Mouse (Mus musculus) stomach, embryonic 15.5 days (tissue): ENCODE measurements at regions not wholly inside any gene's neighbourhood (a gene's known extent, or its start where the extent isn't known, plus 50 kb on each side); places are given as distances from the start of the nearest gene placed in this dataset.

ENCODE experiments used
- ATAC-seq: fragments of 200-750 bp; cut with Nextera tagmentation; 2 replicates; pipeline ENCODE4 v1.8.0; 2017; ENCODE audit warnings: low read depth, moderate number of reproducible peaks, moderate TSS enrichment; ENCODE audit not compliant: insufficient read depth, low FRiP score
- H3K27ac ChIP-seq: fragments of 300-500 bp; sonication (generic); 2 replicates; pipeline ENCODE4 v1.5.1; 2015; ENCODE audit warnings: mild to moderate bottlenecking, inconsistent platforms
- H3K27me3 ChIP-seq: fragments of 300-500 bp; sonication (generic); replicated peaks from 2 replicates; pipeline ENCODE4 v1.6.1; 2015; ENCODE audit warnings: inconsistent platforms
- H3K36me3 ChIP-seq: fragments of 300-500 bp; sonication (generic); 2 replicates; pipeline ENCODE4 v1.6.1; 2015; ENCODE audit warnings: inconsistent platforms
- H3K4me1 ChIP-seq: fragments of 300-500 bp; sonication (generic); 2 replicates; pipeline ENCODE4 v1.6.1; 2015; ENCODE audit warnings: inconsistent platforms
- H3K4me2 ChIP-seq: fragments of 300-500 bp; sonication (generic); 2 replicates; pipeline ENCODE4 v1.6.1; 2015; ENCODE audit warnings: mild to moderate bottlenecking, inconsistent platforms
- H3K4me3 ChIP-seq: fragments of 300-500 bp; sonication (generic); replicated peaks from 2 replicates; pipeline ENCODE4 v1.5.1; 2015; ENCODE audit warnings: inconsistent platforms
- H3K9ac ChIP-seq: fragments of 300-500 bp; sonication (generic); 2 replicates; pipeline ENCODE4 v1.6.1; 2015; ENCODE audit warnings: inconsistent platforms
- H3K9me3 ChIP-seq: fragments of 300-500 bp; sonication (generic); 2 replicates; pipeline ENCODE4 v1.6.1; 2016; ENCODE audit warnings: inconsistent platforms
- WGBS: fragments of 180-500 bp; shearing (Covaris S2); methylation state at CpG from one replicate; pipeline ENCODE4 v1.1.7; 2015; 5-methylcytosine and 5-hydroxymethylcytosine counted together

DNA sequence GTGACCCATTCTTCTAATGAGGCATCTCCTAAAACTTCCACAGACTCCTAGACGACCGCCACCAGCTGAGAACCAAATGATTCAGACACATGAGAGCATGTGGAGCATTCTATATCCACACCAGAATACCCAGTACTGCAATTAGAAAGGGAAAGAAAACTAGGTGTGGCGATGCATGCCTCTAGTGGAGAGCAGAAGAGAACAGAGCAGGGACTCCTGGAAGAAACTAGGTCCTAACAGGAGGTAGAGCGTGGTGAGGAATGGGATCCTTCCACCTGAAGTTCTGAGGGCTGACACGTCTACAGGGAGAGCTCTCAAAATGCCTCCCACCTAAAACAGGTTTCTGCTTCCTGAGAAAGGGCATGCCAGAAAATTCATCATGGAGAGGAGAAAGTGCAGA is 109.3 kb downstream of the Gm10260 start:
- Histone ChIP-seq H3K27ac (peak overlapping the region; percentile 80; the same call in 1 of the 2 replicates), H3K4me3 (no peak overlapping the region), H3K4me1 (no peaks in the 10 kb centered on the region), H3K27me3 (no peaks in the 10 kb centered on the region), H3K9me3 (no peaks in the 10 kb centered on the region), H3K4me2 (no peak overlapping the region), H3K9ac (no peak overlapping the region), H3K36me3 (no peaks in the 10 kb centered on the region)
- WGBS: 76% methylated on average over 5 of the region's 5 CpGs
- ATAC-seq: 0 out of 2 replicates have a peak, but pooled peaks have one; percentile 10

DNA sequence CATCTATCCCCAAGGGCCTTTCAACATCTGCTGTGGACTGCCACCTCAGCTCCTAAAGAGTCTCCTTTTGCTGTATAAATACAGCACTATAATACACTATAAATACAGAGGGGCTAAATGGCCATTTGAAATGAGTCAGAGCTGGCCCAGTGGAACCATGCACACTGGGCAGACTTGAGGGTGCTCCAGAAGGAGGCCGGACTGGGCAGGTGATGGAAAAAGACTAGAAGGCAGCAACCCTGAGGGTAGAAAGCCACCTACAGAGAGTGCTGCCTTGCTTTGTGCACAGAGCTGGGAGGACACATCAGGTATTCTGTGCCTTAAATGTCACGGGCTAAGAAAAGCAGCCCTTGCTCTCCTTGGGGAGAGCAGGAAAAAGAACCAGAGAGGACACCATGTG is 110.2 kb downstream of the Gm10260 start:
- H3K9ac ChIP-seq: no peak overlapping the region
- H3K27ac ChIP-seq: no peak overlapping the region
- no peak overlapping the region for H3K4me3 ChIP-seq
- no peak for ATAC-seq
- 90% methylated on average over 2 of the region's 2 CpGs for WGBS
- no peak overlapping the region for H3K4me2 ChIP-seq
- no peaks in the 10 kb centered on the region for H3K27me3 ChIP-seq
- no peaks in the 10 kb centered on the region for H3K36me3 ChIP-seq
- H3K4me1 ChIP-seq: no peaks in the 10 kb centered on the region
- H3K9me3 ChIP-seq: no peaks in the 10 kb centered on the region

DNA sequence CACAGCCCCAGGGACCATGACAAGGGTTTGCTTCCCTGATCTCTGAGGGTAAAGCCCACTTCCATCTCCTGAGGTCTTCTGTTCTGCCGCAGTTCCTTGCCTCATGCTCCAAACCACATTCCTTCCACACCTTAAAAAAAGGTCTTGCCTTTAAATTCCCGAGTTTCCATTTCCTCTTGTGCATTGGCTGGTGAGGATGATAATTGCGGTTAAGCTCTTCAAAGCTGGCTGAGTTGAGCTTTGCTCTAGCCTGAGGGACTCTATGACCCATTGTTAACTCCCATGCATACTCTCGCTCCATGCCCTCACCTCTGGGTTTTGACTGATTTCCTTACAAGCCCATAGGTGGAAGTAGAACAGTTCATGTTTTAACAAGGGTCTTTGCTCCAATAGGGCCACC is 112.9 kb downstream of the Gm10260 start:
- no peaks in the 10 kb centered on the region for H3K36me3 ChIP-seq
- H3K4me2 ChIP-seq: no peak overlapping the region
- H3K9me3 ChIP-seq: no peaks in the 10 kb centered on the region
- no peak overlapping the region for H3K9ac ChIP-seq
- no peaks in the 10 kb centered on the region for H3K4me1 ChIP-seq
- no peak overlapping the region for H3K4me3 ChIP-seq
- no peaks in the 10 kb centered on the region for H3K27me3 ChIP-seq
- WGBS: 75% methylated on average over 4 of the region's 4 CpGs
- no peak for ATAC-seq
- H3K27ac ChIP-seq: no peak overlapping the region

DNA sequence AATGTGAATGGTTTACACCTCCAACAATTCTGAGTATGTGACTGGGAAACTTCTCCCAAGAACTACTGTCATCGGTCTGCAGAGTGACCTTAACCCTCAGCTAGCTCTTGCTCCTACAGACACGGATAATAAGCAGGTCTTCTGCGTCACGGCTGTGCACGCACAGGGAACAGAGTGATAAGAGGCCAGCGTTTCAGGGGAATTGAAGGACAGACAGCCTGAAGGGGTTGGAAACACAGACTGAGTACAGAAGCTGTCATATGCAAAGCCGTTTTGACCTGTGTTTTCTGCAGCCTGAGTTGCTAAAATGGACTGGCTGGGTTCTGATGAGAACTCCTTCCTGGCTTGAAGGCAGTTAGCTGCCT is 114.4 kb downstream of the Gm10260 start:
- no peaks in the 10 kb centered on the region for H3K36me3 ChIP-seq
- H3K4me3 ChIP-seq: no peak overlapping the region
- no peak for ATAC-seq
- no peak overlapping the region for H3K9ac ChIP-seq
- no peak overlapping the region for H3K27ac ChIP-seq
- no peaks in the 10 kb centered on the region for H3K27me3 ChIP-seq
- WGBS: 60% methylated on average over 7 of the region's 7 CpGs
- no peaks in the 10 kb centered on the region for H3K9me3 ChIP-seq
- H3K4me1 ChIP-seq: no peaks in the 10 kb centered on the region
- no peak overlapping the region for H3K4me2 ChIP-seq

DNA sequence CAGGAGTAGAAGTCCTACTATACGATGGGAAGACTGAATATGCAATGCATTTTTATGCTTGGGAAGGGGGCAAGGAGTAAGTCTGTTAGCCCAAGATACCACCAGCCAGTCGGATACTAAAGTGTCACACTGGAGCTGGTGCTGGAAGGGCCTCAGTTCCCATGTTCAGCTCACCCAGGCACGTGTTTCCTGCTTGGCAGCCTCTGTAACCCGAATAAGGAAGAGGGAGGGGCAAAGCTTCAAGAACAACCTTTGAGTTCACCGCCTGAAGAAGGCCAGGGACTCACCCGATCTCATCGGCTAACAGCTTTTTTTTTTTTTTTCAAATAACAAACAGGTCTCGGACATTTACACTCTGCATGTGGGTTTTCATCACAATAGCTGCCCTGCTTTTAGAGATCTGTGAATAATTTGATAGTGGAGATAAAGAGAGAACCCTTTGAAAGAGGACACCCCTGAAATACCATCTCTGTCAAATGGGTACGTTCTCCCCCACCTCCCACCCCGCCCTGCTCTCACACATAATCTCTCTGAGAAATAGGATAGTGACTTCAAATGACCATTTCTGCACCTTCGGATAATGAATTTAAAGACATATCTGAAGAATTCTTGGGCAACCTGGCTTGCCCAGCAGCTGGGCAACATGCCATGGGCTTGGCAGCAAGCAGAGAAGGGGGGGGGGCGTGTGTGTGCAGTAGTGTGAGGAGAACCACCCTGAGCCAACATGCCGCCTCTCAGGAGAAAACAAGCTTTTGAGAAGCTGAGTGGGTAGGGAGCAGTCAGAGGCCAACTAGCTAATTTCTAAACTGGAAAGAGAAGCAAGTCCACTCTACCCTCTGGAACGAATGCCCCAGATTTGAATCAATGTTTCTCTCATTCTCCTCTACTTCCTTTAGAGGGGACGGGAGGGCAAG is 115.1 kb downstream of the Gm10260 start:
- H3K4me1 ChIP-seq: no peaks in the 10 kb centered on the region
- no peak for ATAC-seq
- H3K4me3 ChIP-seq: no peak overlapping the region
- no peaks in the 10 kb centered on the region for H3K27me3 ChIP-seq
- H3K9ac ChIP-seq: no peak overlapping the region
- H3K27ac ChIP-seq: no peak overlapping the region
- H3K9me3 ChIP-seq: no peaks in the 10 kb centered on the region
- H3K36me3 ChIP-seq: no peaks in the 10 kb centered on the region
- 56% methylated on average over 15 of the region's 15 CpGs for WGBS
- no peak overlapping the region for H3K4me2 ChIP-seq

DNA sequence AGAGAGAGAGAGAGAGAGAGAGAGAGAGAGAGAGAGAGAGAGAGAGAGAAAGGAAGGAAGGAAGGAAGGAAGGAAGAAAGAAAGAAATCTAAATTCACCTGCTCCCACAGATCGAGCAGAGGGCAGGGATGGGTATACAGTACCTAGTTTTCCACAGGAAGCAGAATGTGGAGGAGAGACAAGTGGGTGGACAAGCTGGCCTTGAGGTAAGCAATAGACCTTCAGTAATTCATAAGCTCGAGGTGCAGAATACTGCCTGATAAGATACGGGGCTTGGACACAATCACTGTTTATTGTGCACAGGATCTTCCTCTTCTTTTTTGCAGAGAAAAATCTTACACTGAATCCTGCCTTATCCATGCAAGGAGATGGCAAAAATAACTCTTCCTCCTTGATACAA is 120.2 kb downstream of the Gm10260 start:
- no peak for ATAC-seq
- Histone ChIP-seq H3K36me3 (no peaks in the 10 kb centered on the region), H3K27me3 (no peaks in the 10 kb centered on the region), H3K4me3 (no peak overlapping the region), H3K9me3 (no peaks in the 10 kb centered on the region), H3K4me2 (no peak overlapping the region), H3K9ac (no peak overlapping the region), H3K4me1 (no peaks in the 10 kb centered on the region), H3K27ac (no peak overlapping the region)
- 69% methylated on average over 3 of the region's 3 CpGs for WGBS

DNA sequence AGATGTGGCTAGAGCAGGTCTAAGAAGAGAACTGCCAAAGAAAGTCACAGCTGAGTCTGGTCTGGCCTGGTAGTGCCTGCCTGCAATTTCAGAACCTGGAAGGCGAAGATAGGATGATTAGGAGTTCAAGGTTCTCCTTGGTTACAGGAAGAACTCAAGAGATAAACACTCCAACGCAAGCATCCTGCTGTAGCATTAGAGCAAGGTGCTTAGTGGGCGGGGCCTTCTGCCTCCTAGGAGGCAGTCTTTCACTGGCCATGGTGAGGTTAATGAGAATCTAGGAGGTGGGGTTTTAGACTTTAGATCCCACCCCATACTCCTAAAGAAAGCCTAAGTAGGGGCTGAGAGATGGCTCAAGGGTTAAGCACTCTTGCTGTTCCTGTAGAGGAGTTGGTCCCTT is 120.8 kb downstream of the Gm10260 start:
- Histone ChIP-seq H3K9ac (no peak overlapping the region), H3K9me3 (no peaks in the 10 kb centered on the region), H3K4me2 (no peak overlapping the region), H3K27ac (no peak overlapping the region), H3K36me3 (no peaks in the 10 kb centered on the region), H3K4me1 (no peaks in the 10 kb centered on the region), H3K4me3 (no peak overlapping the region), H3K27me3 (no peaks in the 10 kb centered on the region)
- no peak for ATAC-seq
- 57% methylated on average over 3 of the region's 3 CpGs for WGBS

DNA sequence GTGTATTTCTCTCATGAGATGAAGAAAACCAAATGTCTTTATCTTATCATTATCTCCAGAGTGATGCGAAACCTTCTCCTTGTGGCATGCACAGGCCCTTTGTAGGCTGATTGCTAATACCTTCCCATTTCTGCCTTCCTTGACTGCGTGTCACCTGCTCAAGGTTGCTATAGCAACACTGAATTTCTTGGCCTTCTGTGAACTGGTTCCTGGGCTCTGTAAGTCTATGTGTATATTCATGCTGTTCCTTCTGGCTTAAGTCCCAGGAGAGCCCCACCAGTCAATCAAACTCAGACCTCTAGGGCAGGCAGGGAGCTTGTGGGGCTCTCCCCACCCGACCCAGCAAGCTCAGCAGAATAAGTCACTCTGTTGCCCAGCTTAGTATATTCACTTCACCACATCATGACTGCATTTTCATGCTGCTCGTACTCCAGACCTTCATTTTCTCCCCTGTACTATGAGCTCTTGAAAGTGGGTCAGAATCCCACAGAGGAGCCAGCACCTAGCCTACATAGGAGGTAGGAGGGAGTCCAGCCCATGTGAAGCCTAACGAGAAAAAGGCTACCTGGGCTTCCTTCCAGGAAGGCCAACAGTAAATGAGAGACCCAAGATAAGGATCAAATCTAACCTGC is 121.9 kb downstream of the Gm10260 start:
- Histone ChIP-seq H3K9me3 (no peaks in the 10 kb centered on the region), H3K27ac (no peak overlapping the region), H3K36me3 (no peaks in the 10 kb centered on the region), H3K27me3 (no peaks in the 10 kb centered on the region), H3K4me2 (no peak overlapping the region), H3K9ac (no peak overlapping the region), H3K4me3 (no peak overlapping the region), H3K4me1 (no peaks in the 10 kb centered on the region)
- peak; percentile 18; the same call in 1 of the 2 replicates for ATAC-seq
- WGBS: 63% methylated on average over 5 of the region's 5 CpGs

DNA sequence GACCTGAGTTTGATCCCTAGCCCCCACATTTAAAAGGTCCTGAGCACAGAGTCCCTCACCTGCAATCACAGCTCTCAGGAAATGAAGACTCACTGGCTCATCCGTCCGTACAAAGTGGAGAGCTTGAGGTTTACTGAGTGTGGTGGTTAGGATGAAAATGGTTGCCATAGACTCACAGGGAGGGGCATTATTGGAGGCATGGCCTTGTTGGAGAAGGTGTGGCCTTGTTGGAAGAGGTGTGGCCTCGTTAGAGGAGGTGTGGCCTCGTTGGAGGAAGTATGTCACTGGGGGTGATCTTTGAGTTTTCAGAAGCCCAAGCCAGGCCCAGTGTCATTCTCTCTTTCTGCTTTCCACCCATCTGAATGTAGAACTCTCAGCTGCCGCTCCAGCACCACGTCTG is 122.9 kb downstream of the Gm10260 start:
- Histone ChIP-seq H3K27me3 (no peaks in the 10 kb centered on the region), H3K9ac (no peak overlapping the region), H3K36me3 (no peaks in the 10 kb centered on the region), H3K9me3 (no peaks in the 10 kb centered on the region), H3K4me2 (no peak overlapping the region), H3K4me1 (no peaks in the 10 kb centered on the region), H3K4me3 (no peak overlapping the region), H3K27ac (no peak overlapping the region)
- WGBS: 91% methylated on average over 6 of the region's 6 CpGs
- ATAC-seq: no peak

DNA sequence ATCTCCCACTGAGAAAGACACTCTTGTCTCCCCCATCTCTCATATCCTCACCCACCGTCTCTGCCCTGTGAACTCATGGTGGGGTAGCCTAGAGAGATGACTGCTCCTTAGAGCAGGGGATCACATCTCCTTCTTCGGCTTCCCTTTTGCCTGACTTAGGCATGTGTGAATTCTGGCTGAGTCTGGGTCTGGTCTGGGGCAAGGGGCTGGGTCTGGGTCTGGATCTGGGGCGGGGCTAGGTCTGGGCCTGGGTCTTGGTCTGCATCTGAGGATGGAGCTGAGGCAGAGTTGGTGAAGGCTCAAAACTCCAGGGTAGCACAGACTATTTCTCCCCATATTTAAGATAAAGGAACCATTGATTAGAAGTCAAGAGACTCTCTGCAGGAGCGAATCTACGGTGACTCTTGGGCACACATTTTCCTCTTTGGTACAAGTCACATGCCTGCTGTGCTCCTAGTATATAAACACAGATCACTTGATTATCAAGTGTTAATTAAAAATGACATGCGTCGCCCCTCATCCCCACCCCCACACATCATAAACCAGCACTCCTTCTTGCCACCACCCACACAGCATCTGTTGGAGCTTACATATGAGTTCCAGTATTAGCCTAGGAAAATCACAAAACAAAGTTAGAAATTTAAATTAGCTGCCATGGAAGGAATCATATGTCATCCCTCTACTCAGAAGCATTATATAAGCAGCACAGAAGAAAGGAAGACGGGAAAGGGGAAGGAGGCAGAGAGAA is 126.2 kb downstream of the Gm10260 start:
- Histone ChIP-seq H3K4me2 (no peak overlapping the region), H3K27ac (no peak overlapping the region), H3K4me3 (no peak overlapping the region), H3K36me3 (no peaks in the 10 kb centered on the region), H3K27me3 (no peaks in the 10 kb centered on the region), H3K9me3 (no peaks in the 10 kb centered on the region), H3K9ac (no peak overlapping the region), H3K4me1 (no peaks in the 10 kb centered on the region)
- 76% methylated on average over 8 of the region's 8 CpGs for whole genome bisulfite sequencing
- no peak for ATAC-seq

DNA sequence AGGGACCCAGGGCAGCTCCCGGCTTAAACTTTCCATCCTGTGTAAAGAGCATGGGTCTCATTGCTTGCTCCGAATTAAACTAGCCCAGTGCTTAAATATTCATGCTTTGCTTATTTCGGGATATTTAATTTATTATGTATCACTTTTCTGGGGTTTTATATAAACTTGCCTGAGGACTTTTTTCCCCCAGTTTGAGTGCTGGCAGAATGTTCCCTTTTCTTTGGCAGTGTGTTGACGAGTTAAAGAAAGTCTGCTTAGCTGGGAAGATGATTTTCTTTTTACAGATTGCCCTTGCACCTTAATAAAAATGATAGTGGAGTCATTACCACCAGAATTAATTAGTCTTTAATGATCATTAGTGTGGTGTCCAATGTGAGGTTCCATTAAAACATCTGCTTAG is 126.9 kb downstream of the Gm10260 start:
- H3K4me3 ChIP-seq: no peak overlapping the region
- no peaks in the 10 kb centered on the region for H3K27me3 ChIP-seq
- 61% methylated on average over 4 of the region's 4 CpGs for WGBS
- H3K36me3 ChIP-seq: no peaks in the 10 kb centered on the region
- H3K9ac ChIP-seq: no peak overlapping the region
- no peaks in the 10 kb centered on the region for H3K4me1 ChIP-seq
- no peak overlapping the region for H3K27ac ChIP-seq
- ATAC-seq: no peak
- H3K9me3 ChIP-seq: no peaks in the 10 kb centered on the region
- H3K4me2 ChIP-seq: no peak overlapping the region

DNA sequence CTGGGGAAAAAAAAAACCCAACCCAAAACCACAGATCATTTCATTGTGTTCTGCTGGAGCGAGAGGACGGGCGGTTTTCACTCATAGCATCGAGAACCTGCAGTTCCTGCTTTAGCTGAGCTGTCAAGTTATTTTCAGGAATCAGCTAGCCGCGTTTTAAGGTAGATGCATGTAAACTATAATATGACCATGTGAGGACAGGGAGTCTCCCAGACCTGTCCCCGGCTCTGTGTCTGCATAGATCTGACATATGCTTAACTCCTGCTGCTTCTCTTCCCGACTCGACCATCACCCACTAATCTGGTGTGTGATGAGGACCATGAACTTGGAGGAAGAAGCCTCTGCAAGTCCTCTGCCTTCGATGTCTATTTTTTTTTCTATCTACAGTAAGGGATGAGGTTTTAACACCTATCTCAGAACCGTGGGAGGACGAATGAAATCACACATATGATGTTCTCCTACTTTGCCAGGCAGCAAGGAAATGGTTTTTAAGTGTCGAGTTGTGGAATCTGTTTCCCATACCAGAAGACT is 128.5 kb downstream of the Gm10260 start:
- Histone ChIP-seq H3K4me1 (no peaks in the 10 kb centered on the region), H3K4me3 (no peak overlapping the region), H3K4me2 (no peak overlapping the region), H3K9ac (no peak overlapping the region), H3K36me3 (no peaks in the 10 kb centered on the region), H3K27me3 (no peaks in the 10 kb centered on the region), H3K27ac (no peak overlapping the region), H3K9me3 (no peaks in the 10 kb centered on the region)
- ATAC-seq: no peak
- 76% methylated on average over 13 of the region's 13 CpGs for WGBS
